Mouse (Mus musculus) hindbrain, embryonic 10.5 days (tissue): ENCODE measurements around the gene Galc. TPM values are rescaled to one million over a fixed set of nuclear protein-coding genes. Genes with fewer than 3 reads are reported as not detected.

ENCODE experiments used
- DNase-seq: peaks from one replicate; pipeline ENCODE4 v3.0.0-alpha.2; 2017; ENCODE audit warnings: low spot score
- H3K27ac ChIP-seq: fragments of 300-500 bp; sonication (generic); 2 replicates; pipeline ENCODE4 v1.5.1; 2016; ENCODE audit warnings: mild to moderate bottlenecking, moderate library complexity
- H3K27me3 ChIP-seq: fragments of 300-500 bp; sonication (generic); 2 replicates; pipeline ENCODE4 v1.6.1; 2016; ENCODE audit warnings: mild to moderate bottlenecking; ENCODE audit not compliant: poor library complexity, insufficient read depth, severe bottlenecking
- H3K36me3 ChIP-seq: fragments of 300-500 bp; sonication (generic); 2 replicates; pipeline ENCODE4 v1.6.1; 2016; ENCODE audit warnings: mild to moderate bottlenecking, moderate library complexity
- H3K4me1 ChIP-seq: fragments of 300-500 bp; sonication (generic); replicated peaks from 2 replicates; pipeline ENCODE4 v1.6.1; 2016; ENCODE audit warnings: mild to moderate bottlenecking
- H3K4me3 ChIP-seq: fragments of 300-500 bp; sonication (generic); 2 replicates; pipeline ENCODE4 v1.5.1; 2016; ENCODE audit warnings: mild to moderate bottlenecking, moderate library complexity
- H3K9me3 ChIP-seq: fragments of 300-500 bp; sonication (generic); 2 replicates; pipeline ENCODE4 v1.6.1; 2016; ENCODE audit warnings: mild to moderate bottlenecking, moderate library complexity
- WGBS: fragments of 180-500 bp; shearing (Covaris S2); methylation state at CpG from one replicate; pipeline ENCODE4 v1.1.7; 2016; 5-methylcytosine and 5-hydroxymethylcytosine counted together
- polyA plus RNA-seq: library from polyadenylated mRNA; unstranded; fragments of >200 nt; fragmentation: Nextera tagmentation; extraction: Ambion mirVana; gene quantifications from 2 replicates; pipeline ENCODE4 v1.2.1, GENCODE M21; 2016

Gene Galc
- polyA plus RNA-seq = 12.8 and 13.9 TPM in 2 replicates

GRCm38 (mm10) chr12:98258845-98259517, at the start of gene Galc:
Gene Galc, minus strand, starts transcription at chr12:98259459.
- peak; percentile 90 for DNase-seq
- peak within 1 kb of the TSS; percentile 99 for H3K27ac ChIP-seq
- peaks cover 13% of the 10 kb centered on the region; the same call in 1 of the 2 replicates for H3K36me3 ChIP-seq
- peak within 1 kb of the TSS; percentile 76 for H3K4me3 ChIP-seq
- WGBS = under 1% methylated on average over 76 of the region's 76 CpGs
- peaks cover 13% of the 10 kb centered on the region for H3K4me1 ChIP-seq
- H3K27me3 ChIP-seq = no peaks in the 10 kb centered on the region
- no peaks in the 10 kb centered on the region for H3K9me3 ChIP-seq

- H3K9me3 ChIP-seq = no peaks in the 10 kb centered on the region
- H3K4me1 ChIP-seq = peaks cover 7% of the 10 kb centered on the region
- H3K27me3 ChIP-seq = no peaks in the 10 kb centered on the region
- H3K36me3 ChIP-seq = no peaks in the 10 kb centered on the region
- H3K4me3 ChIP-seq = no peak overlapping the region
- 86% methylated on average over 7 of the region's 7 CpGs for WGBS
- H3K27ac ChIP-seq = no peak overlapping the region
- no peak for DNase-seq
These were observed 48.1 kb upstream of the Galc start for GRCm38 (mm10) chr12:98307179-98307915.

- Histone ChIP-seq H3K27me3 (no peaks in the 10 kb centered on the region), H3K4me1 (peaks cover 7% of the 10 kb centered on the region), H3K9me3 (no peaks in the 10 kb centered on the region), H3K4me3 (no peak overlapping the region), H3K36me3 (no peaks in the 10 kb centered on the region), H3K27ac (no peak overlapping the region)
- 52% methylated on average over 1 of the region's 1 CpGs for WGBS
- DNase-seq = no peak
These were observed 43.8 kb upstream of the Galc start for GRCm38 (mm10) chr12:98303013-98303412.

GRCm38 (mm10) chr12:98301980-98302379, 42.7 kb upstream of the Galc start:
- no peaks in the 10 kb centered on the region for H3K9me3 ChIP-seq
- H3K36me3 ChIP-seq = no peaks in the 10 kb centered on the region
- peaks cover 7% of the 10 kb centered on the region for H3K4me1 ChIP-seq
- no peak overlapping the region for H3K27ac ChIP-seq
- 86% methylated on average over 5 of the region's 5 CpGs for WGBS
- H3K4me3 ChIP-seq = no peak overlapping the region
- DNase-seq = no peak
- H3K27me3 ChIP-seq = no peaks in the 10 kb centered on the region

- Histone ChIP-seq H3K4me1 (no peaks in the 10 kb centered on the region; the same call in 1 of the 2 replicates), H3K4me3 (no peak overlapping the region), H3K9me3 (no peaks in the 10 kb centered on the region), H3K36me3 (no peaks in the 10 kb centered on the region), H3K27me3 (no peaks in the 10 kb centered on the region), H3K27ac (no peak overlapping the region)
- WGBS = 88% methylated on average over 2 of the region's 2 CpGs
- DNase-seq = no peak
These were observed 35.0 kb upstream of the Galc start for GRCm38 (mm10) chr12:98294241-98294640.

- DNase-seq = no peak
- 84% methylated on average over 4 of the region's 4 CpGs for WGBS
- H3K9me3 ChIP-seq = no peaks in the 10 kb centered on the region
- no peak overlapping the region for H3K27ac ChIP-seq
- no peak overlapping the region for H3K4me3 ChIP-seq
- no peaks in the 10 kb centered on the region; the same call in 1 of the 2 replicates for H3K4me1 ChIP-seq
- no peaks in the 10 kb centered on the region for H3K27me3 ChIP-seq
- H3K36me3 ChIP-seq = no peaks in the 10 kb centered on the region
These were observed 33.0 kb upstream of the Galc start for GRCm38 (mm10) chr12:98292278-98292677.

- Histone ChIP-seq H3K36me3 (no peaks in the 10 kb centered on the region), H3K27ac (no peak overlapping the region), H3K4me1 (no peaks in the 10 kb centered on the region), H3K9me3 (no peaks in the 10 kb centered on the region), H3K27me3 (no peaks in the 10 kb centered on the region), H3K4me3 (no peak overlapping the region)
- DNase-seq = no peak
- WGBS = 93% methylated on average over 3 of the region's 3 CpGs
These were observed 31.2 kb upstream of the Galc start for GRCm38 (mm10) chr12:98290475-98290874.

GRCm38 (mm10) chr12:98284477-98284876, 25.2 kb upstream of the Galc start:
- H3K9me3 ChIP-seq = no peaks in the 10 kb centered on the region
- no peak overlapping the region for H3K27ac ChIP-seq
- no peak overlapping the region for H3K4me3 ChIP-seq
- DNase-seq = no peak
- 85% methylated on average over 3 of the region's 3 CpGs for WGBS
- H3K27me3 ChIP-seq = no peaks in the 10 kb centered on the region
- no peaks in the 10 kb centered on the region for H3K4me1 ChIP-seq
- H3K36me3 ChIP-seq = no peaks in the 10 kb centered on the region

- Histone ChIP-seq H3K9me3 (no peaks in the 10 kb centered on the region), H3K4me1 (no peaks in the 10 kb centered on the region), H3K27ac (no peak overlapping the region), H3K4me3 (no peak overlapping the region), H3K36me3 (no peaks in the 10 kb centered on the region), H3K27me3 (no peaks in the 10 kb centered on the region)
- DNase-seq = no peak
- 80% methylated on average over 3 of the region's 3 CpGs for WGBS
These were observed 24.2 kb upstream of the Galc start for GRCm38 (mm10) chr12:98283487-98283860.

- H3K27ac ChIP-seq = no peak overlapping the region
- no peak for DNase-seq
- no peaks in the 10 kb centered on the region for H3K9me3 ChIP-seq
- H3K4me3 ChIP-seq = no peak overlapping the region
- no peaks in the 10 kb centered on the region for H3K36me3 ChIP-seq
- WGBS = 84% methylated on average over 14 of the region's 14 CpGs
- no peaks in the 10 kb centered on the region for H3K4me1 ChIP-seq
- H3K27me3 ChIP-seq = no peaks in the 10 kb centered on the region
These were observed 23.7 kb upstream of the Galc start for GRCm38 (mm10) chr12:98282776-98283486.

GRCm38 (mm10) chr12:98280996-98281395, 21.7 kb upstream of the Galc start:
- Histone ChIP-seq H3K4me3 (no peak overlapping the region), H3K4me1 (no peaks in the 10 kb centered on the region), H3K36me3 (no peaks in the 10 kb centered on the region), H3K9me3 (no peaks in the 10 kb centered on the region), H3K27me3 (no peaks in the 10 kb centered on the region), H3K27ac (no peak overlapping the region)
- no peak for DNase-seq
- WGBS = 76% methylated on average over 8 of the region's 8 CpGs

GRCm38 (mm10) chr12:98280530-98280929, 21.3 kb upstream of the Galc start:
- Histone ChIP-seq H3K36me3 (no peaks in the 10 kb centered on the region), H3K27ac (no peak overlapping the region), H3K4me1 (no peaks in the 10 kb centered on the region), H3K27me3 (no peaks in the 10 kb centered on the region), H3K9me3 (no peaks in the 10 kb centered on the region), H3K4me3 (no peak overlapping the region)
- peak; percentile 54 for DNase-seq
- WGBS = 36% methylated on average over 5 of the region's 5 CpGs

- no peak for DNase-seq
- Histone ChIP-seq H3K36me3 (no peaks in the 10 kb centered on the region), H3K27ac (no peak overlapping the region), H3K9me3 (no peaks in the 10 kb centered on the region), H3K4me1 (peaks cover 12% of the 10 kb centered on the region), H3K4me3 (no peak overlapping the region), H3K27me3 (no peaks in the 10 kb centered on the region)
- WGBS = 57% methylated on average over 7 of the region's 7 CpGs
These were observed 13.2 kb upstream of the Galc start for GRCm38 (mm10) chr12:98272433-98272832.
